Mouse (Mus musculus) layer of hippocampus, postnatal 36 days (tissue): ENCODE measurements at regions not wholly inside any gene's neighbourhood (a gene's known extent, or its start where the extent isn't known, plus 50 kb on each side); places are given as distances from the start of the nearest gene placed in this dataset.
A peak's percentile ranks its signal among the peaks of the same experiment; 100 is the strongest.

ENCODE experiments used
- DNase-seq, 2 experiments: peaks; one replicate each; pipeline ENCODE4 v3.0.0; 2022

DNA sequence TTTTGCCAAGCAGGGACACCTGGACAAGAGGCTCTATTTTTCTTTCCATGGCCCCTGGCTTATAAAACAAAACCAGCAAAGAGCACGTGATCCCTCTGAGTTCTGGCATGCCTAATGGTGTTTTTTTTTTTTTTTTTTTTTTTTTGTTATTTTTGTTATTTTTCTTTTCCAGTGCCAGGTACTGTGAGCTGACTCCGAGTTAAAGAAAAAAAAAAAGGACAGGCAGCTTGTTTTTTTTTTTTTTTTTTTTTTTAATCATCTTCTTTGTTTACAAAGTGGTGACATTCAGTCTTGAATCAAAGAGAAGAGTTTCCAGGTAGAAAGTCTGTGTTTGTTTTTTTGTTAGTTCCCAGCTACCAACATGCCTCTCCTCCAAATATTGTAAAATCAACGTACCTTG, 263.8 kb downstream of the Bcl11a start:
- DNase-seq, result no peak

DNA sequence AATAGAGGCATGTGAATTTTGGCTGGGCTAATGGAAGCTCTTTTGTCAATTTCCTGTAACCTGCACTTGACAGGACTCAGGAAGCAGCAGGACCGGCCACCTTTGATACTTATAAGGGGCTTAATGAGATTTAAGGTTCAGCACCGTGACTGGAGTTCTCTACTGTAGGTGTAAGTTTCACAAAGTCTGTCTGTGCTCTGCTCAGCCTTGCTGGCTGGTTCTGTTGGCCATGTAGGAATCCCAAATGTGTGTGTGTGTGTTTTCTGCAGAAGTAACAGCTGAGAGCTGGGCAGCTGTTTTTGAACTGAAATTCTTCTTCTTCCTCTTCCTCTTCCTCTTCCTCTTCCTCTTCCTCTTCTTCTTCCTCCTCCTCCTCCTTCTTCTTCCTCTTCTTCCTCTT, 264.3 kb downstream of the Bcl11a start:
- DNase-seq, result no peak

DNA sequence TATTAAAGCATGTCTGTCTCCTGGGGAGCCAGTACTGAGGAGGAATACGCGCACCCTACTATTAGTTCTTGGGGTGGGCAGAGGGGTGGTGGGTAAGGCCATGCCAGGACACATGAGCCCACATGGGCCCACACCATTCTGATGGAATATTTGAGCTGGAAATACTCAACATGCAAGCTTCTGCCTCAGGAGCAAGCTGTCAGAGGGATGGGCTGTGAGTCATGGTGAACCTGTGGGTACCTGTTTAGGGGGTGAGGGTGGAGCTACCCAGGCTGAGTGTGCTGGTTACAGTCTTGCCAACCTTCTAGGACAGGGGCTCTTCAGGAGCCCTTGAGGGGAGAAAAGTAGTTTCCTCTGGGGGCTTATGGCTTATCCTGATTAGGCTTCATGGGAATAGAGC, 264.9 kb downstream of the Bcl11a start:
- DNase-seq, result no peak

DNA sequence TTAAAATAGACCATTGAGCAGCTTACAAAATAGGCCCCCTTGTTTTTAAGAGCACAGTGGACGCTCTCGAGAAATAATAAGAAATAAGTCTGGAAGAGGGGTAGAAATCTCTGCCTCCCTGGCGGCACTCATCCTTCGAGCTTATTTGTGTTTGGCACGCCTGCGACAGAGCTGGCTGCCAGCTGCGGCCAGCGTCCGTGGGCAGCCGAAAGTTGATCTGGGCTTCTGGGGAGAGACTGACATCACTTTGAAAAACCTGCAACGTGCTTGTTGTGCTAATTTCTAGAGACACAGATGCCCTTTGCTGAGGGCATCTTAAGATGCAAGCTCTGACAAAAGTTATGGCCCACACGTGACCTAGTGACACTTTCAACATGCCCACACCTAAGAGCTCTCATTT, 269.4 kb downstream of the Bcl11a start:
- DNase-seq, result no peak

DNA sequence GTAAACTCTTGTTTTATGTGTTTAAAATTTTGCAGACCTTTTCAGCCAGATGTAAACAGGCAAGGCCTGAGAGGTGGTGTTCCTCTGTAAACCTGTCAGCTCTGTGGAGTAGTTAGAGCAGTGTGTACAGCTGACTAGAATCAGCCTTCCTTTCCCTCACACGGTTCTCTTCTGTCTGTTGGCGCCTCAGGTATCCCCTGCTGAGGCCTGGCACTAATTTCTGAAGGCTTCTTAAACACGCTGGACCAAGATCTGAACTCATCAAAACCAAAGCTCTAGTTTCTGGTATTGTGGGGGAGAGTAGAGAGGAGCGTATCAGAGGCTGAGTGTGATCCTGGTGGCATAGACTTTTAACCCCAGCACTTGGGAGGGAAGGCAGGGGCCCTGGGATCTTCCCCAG, 270.9 kb downstream of the Bcl11a start:
- no peak for DNase-seq

DNA sequence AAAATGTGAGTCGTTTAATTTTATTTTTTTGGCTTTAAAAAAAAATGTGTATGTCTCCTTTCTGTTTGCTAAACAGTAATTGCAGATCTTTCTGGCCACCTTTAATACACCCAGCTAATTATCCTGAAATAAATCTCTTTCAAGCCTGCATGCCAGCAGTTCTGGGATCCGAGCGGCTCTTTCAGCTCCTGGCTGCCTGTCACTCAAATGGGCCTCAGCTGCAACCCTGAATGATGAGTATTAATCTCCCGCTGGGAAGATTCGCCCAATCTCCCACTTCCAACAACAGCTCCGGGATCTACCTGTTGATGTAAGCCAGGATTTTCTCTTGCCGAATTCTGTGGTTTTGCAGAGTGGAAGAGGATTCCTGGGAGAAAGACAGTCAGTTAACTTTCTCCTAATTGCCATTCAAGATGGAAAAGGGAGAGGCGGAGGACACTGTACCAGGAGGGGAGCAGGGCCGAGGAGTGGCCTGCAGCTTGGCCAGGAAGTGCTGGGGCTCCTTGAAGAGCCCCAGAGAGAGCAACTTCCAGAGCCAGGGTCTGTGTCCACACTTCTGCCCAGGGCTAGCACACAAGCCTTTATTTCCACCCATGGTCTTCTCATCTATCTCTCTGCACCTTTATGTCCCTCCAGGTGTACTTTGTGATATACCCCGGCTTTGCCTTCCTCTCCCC, 272.2 kb downstream of the Bcl11a start:
- no peak for DNase-seq

DNA sequence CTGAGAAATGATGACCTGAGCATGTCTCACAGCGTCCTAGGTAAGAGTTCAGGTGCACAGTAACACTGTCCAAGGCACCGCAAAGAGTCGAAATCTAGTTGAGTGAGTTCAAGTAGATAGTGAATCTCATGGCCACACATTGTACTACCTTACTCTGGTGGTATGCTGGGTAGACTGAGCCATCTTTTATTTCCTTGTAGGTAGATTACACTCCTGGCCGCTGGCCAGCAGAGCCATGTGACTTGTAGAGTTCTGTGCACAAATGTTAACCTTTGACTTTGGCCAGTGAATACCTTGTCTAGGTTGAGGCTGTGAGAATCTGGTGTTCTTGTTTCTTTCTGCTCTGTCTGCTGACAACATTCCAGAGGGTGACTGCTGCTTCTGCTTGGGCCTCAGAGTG, 273.0 kb downstream of the Bcl11a start:
- no peak for DNase-seq

DNA sequence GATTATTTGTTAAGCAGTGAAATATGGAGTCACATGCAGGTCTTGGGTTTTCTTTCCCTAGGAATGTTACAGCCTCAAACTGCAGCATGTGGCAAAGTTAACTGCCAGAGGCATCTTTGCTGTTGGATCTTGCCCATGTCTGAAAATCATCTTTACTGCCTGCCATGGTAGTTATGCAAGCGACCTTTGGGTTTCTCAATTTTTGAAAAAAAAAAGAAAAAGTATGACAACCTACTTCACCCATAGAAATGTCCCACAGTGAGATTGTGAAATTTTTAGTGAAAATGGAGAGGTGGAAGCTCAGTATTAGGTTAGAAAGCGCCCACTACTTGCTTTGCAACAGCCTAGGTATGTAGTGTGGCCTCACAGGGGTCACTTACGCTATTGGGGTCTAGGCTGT, 274.2 kb downstream of the Bcl11a start:
- no peak for DNase-seq

DNA sequence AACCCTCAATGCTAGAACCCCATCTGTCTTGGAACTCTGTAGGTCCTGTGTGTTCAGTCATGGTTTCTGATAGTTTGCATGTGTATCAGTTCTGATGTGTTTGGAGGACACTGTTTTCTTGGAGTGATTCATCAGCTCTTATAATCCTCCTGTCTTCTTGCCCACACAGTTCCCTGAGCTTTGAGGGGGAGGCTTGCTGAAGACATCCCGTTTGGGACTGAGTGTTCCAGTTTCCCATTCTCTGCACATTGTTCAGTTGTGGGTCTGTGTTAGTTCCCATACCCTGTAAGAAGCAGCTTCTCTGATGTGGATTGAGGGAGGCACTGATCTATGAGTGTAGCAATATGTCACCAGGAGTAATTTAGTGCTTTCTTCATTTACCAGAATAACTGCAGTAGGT, 275.2 kb downstream of the Bcl11a start:
- DNase-seq, result peak in 1 of 2 experiments; percentile 27

DNA sequence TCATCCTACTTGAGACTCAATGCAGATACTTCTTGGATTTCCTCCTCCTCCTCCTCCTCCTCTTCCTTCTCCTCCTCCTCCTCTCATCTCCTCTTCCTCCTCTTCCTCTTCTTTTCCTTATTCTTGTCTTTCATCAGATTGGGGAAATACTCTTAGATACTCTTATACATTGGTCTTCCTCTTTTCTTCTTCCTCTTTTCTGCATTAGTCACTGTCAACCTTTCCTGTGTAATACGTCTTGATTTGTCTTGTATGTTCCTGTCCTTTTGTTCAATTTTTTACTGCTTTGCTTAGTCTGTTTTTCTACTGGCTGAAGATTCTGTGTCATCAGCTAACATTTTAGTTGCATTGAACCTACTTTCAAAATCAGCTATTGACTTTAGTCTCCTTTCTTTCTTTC, 279.5 kb downstream of the Bcl11a start:
- no peak for DNase-seq

DNA sequence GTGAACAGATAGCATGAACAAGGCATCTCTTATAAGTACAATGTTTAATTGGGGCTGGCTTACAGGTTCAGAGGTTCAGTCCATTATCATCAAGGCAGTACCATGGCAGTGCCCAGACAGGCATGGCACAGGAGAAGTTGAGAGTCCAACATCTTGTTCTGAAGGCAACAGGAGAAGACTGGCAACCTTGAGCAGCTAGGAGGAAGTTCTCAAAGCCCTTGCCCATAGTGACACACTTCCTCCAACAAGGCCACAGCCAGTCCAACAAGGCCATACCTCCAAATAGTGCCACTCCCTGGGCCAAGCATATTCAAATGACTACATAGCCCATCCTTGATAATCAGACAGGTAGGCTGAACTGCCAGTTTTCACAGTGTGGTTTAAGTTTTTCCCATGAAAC, 281.2 kb downstream of the Bcl11a start:
- no peak for DNase-seq

DNA sequence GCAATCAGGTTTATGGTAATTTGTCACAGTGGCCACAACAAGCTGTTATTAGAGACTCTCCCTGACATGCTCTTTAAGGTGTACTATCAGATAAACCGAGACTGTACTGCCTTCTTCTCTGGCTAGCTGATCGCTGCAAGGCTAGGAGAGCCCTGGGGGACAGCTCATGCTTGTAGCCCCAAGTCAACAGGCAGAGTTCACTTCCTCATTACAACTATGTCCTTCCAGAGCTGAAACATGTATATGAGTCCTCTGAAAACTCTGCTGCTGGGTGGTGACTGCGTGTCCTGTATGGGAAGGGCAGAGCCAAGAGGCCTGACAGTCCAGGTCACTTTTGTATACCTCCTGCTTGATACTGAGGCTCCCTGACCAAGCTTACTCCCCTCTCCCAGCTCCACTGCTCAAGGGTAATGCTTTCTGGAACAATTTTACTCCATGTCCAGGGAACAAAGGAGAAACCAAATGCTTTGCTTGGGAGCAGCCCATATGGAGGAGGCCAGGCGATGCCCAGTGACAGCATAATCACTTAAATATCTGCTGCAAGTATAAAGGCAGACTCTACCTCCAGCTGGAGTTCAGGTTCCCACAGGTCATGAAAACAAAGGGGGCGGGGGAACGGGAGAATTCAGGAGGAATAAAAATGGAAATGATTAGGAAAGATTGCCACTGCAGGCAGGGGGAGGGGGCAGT, 284.3 kb downstream of the Bcl11a start:
- DNase-seq, result no peak

DNA sequence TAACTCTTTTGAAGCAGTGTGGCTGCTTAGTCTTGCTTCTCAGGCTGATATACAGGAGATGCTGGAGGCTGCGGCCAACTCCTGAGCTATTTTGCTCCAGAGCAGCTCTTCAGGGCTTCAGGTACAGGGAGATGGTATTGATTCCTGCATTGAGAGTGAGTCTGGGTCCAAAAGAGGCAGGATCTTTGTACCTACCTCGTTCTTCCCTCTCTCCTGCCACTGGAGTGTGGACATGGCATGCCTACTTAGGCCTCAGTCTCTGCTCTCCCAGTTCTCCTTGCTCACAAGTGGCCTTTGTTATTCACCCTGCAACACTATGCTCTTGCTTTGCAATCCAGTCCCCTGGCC, 284.8 kb downstream of the Bcl11a start:
- DNase-seq, result no peak

DNA sequence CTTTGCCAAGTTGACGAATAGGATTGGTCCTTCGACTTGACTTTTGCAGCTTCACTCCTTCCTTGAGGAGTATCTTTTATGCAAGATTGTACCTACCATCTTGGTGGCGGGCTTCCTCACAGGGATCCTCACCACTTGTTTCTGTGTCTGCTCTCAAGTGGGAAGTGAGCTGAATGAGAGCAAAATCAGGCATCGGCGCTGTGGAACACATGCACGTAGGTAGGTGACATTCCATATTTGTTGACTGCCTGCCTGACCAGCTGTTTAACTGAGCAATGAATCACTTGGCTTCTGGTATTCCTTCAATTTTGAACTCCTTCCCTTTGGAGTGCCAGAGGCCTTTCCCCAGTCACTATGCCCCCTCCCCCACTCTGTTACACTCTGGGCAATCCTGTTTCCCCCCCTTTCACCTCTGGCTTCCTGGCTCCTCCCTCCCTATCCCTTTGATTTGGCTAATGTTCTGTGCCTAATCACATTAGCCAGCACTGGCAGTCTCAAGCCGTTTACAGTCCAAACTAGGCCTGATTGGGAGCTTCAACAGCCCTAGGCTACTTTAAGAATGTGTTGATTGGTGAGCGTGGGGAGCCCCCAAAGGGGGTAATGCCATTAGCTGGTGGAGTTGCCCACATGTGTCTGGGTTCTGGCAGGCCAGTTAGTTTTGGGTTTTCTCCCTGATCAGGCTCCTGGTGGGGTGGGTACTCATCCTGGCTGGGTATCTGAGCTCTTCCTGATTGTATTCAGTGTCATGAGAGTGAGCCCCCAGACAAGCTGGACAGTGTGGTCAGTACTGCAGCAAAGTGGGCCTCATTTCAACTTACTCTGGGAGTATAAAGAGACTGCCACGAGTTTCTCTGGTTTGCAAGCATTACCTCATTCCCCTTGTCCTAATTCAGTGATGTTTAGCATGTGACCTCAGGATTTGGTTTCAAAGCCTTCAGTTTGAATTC, 285.8 kb downstream of the Bcl11a start:
- no peak for DNase-seq

DNA sequence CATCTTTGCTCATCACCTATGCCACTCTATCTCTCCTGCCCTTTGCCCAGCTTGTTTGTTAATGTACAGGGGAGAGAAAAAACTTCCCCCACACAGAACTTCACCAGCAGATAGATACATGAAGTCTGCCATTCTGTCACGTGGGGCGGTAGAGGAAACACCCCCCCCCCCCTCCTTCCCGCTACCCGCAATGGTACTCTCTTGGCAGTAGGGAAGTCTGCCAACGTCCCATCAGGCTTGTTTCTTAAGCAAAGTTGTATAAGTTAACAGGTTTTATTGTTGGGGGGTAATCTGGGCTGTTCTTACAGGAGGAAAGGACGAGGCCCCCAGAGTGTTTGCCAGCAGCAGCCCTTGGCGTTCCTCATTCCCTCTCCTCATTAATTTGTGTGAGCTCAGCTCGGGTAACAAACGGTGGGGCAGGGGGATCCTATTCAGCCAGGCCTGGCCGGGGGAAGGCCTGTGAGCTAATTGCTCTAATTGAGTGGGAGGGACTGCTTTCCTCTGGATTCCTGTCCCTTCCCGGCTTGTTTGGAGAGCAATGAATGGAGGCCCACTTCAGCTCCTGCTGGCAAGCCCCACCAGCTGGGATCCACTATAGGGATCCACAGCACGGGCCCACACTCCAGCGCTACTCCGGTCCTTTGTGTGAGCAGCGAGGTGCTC, 292.5 kb downstream of the Bcl11a start:
- peak; percentile 32 to 36 for DNase-seq

DNA sequence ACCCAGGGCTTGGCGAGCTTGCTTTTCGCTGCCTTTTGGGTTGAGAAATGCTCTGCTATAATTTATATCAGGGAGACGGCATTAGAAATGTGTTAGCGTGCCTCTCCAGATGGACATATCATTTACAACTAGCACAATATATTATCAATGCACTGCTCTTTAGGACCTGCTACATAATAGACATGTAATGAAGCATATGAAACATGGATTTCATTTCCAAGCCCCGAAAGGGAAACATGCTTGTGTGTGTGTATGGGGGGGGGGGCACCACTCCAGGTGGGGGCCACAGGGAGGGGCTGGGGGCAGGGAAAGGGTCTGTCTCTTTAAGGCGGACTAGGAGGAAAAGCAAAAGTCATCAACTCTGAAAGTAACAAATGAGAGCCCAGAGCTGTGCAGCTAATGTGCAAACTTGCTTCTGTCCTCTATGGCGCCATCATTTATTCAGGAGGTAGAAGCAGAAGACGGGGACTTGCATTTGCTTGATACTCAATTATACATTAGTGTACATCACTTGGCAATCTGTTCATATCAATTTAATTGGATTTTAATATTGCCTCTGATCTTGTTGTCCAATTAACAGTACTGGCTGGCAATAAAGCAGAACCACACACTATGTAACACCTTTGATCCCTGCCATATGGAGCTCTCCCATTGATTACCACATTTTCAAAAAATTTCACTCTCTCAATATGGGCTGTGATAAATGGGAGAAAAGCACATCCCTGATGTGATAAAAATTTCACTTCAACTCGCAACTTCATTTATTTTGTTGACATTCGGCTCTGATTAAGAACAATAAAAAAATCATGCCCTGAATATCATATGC, 293.2 kb downstream of the Bcl11a start:
- DNase-seq, result no peak

DNA sequence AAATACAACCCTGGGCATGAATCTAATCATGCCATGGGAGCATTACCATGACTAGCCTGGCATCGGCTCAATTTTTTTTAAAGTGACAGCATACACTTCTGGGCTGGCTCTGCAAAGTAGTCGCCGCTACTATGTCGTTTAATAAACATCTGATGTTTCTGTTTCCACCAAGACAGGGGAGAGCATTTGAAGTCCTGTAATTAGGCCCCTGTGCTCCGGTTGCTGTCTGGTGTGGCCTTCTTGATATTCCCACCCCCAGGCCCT, 293.8 kb downstream of the Bcl11a start:
- DNase-seq, result no peak

DNA sequence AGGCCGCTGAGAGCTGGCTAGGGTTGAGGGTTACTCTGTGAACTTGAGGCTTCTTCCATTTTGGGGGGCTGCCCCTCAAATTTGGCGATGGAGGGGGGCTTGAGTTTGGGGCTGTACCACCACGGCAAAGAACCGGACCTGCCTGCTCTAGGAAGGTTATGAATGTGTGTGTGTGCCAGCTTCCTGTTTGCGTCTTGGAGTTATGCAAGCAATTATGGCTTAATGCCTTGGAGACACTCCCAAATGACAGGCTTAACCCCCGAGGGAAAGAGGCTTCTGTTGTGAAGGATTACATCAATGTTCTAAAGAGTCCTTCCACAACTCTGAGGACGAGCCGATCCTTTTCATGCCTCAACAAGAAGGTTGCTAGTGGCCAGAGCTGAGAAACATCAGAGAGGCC, 294.1 kb downstream of the Bcl11a start:
- DNase-seq, result no peak

DNA sequence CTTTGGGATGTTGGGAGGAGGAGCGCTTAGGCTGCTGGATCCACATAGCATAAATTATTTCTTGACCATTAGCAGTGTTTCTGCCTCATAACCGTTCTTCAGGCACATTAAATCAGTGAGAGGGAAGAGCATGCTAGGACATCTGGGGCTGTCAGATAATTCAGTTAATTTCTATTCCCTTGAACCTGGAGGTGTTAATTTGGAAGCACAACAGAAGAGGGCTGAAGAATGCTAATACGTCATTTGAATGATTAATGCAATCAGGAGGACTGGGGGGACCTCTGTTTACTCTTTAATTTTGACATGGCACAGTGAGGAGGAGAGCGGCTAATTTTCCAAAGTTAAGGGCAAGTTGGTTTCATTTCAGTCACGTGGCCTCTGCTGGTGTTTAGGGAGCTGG, 294.8 kb downstream of the Bcl11a start:
- DNase-seq, result no peak

DNA sequence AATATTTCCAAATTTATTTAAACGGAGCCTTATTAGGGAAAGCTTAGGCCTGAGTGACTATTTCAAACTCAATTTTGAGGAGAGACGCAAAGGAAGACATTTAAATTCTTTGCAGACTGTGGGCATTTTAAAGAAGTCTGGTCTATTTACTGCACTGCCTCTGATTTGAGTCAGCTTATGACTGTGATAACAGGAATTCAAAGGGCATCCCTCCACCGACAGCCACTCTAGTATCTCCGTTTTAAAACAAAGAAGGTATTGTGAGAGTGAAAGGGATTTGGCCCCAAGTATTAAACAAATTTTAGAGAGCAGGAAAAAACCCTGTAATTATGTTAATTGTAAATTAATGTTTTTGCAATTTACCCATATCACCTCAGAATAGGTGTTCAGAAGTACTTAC, 295.4 kb downstream of the Bcl11a start:
- DNase-seq, result no peak

DNA sequence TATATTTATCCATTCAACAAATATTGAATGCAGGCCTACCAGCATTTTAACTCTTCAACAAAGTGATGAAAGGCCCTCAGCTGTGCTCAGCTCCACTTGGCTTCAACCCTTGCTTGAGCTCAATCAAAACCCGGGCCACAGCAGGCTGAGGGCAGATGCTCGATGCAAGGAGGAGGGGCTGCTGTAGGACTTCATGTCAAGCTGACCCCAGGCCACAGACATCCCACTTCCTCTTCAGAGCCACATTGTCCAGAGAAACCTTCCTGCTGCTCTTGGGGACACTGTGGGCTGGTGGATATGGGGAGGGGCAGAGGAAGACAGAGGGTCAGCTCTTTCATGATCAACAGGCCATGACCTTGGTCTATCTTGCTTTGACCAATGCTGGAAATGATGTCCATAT, 299.7 kb downstream of the Bcl11a start:
- DNase-seq, result no peak

DNA sequence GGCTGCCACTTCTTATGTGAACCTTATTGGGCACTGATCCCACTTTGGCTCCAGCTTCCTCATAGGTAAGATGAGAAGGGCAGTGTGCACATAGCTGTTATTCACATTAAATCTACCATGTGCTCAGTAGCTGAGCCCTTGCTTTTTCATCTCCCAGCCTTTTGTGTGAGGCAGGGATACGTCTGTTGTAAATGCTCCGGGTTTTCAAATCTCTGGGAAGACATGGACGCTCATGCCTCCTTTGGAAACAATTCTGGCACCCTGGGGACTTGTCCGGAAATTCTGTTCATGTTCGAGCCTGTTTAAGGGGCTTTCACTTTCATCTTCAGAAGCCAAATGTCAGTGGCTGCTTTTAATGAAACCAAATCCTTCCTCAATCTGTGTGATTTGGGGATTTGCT, 312.7 kb downstream of the Bcl11a start:
- DNase-seq, result no peak
